In the genomic region with DNA sequence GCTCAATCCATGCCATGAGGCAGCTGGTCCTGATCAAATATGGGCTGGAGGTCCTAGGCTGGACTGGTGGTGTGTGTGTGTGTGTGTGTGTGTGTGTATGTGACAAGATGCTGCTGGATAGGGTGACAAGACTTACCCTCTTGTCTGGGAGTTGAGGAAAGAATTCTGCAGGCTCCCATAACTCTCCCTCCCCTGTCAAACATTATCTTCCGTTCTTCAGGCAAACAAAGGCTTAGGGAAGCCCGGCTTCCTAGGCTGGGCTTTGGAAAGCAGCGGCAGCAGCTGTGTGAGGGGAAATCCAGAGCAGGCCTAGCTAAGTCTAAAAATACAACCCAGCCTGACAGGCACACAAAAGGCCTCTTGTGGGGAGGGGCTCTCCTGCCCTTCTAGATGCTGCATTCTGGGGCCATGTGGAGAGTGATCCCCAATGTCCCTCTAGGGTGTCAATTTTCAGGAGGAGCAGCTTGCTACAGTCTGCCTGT, we compare ENCODE assay signal across 11 mouse cellular contexts. TPM values are rescaled to one million over a fixed set of nuclear protein-coding genes. Genes with fewer than 3 reads are reported as not detected.
DNase-seq lines count a peak whose midpoint lies in the region; ATAC-seq lines count a peak whose summit lies in the region.
"Not testable (repeated sequence)": the region's sequence is repeated elsewhere in the genome, so short reads cannot be mapped to it uniquely, and the experiment has no call there.
"Had no signal": no experiment of that assay in that cellular context is flagged by ENCODE, and none has a peak within 500 bp of the region (broad histone marks: within the 10 kb centered on the region; RNA-seq: fewer than 3 reads in every experiment).

No protein-coding gene starts in this region.

- H3K4me2 ChIP-seq in embryonic facial prominence, embryonic 12.5 days (replicated peaks); limb, embryonic 12.5 days; neural tube, embryonic 15.5 days: not testable (repeated sequence)

- H3K4me3 ChIP-seq in embryonic facial prominence, embryonic 12.5 days; hindbrain, embryonic 10.5 days; limb, embryonic 12.5 days (replicated peaks); neural tube, embryonic 15.5 days (replicated peaks): not testable (repeated sequence)

- peak overlapping the region; percentile 70; the same call in 1 of the 2 replicates for H3K27ac ChIP-seq in embryonic facial prominence, embryonic 12.5 days
- peak overlapping the region; percentile 79 for H3K27ac ChIP-seq in hindbrain, embryonic 10.5 days
- peak overlapping the region; percentile 32; the same call in 1 of the 2 replicates for H3K27ac ChIP-seq in limb, embryonic 12.5 days
- H3K27ac ChIP-seq in neural tube, embryonic 15.5 days (replicated peaks), result peak overlapping the region; percentile 45; the same call in 1 of the 2 replicates

- H3K4me1 ChIP-seq in embryonic facial prominence, embryonic 12.5 days, result peaks cover 16% of the 10 kb centered on the region
- peaks cover 26% of the 10 kb centered on the region for H3K4me1 ChIP-seq in hindbrain, embryonic 10.5 days (replicated peaks)
- H3K4me1 ChIP-seq in limb, embryonic 12.5 days (replicated peaks), result peaks cover 14% of the 10 kb centered on the region
- peaks cover 22% of the 10 kb centered on the region for H3K4me1 ChIP-seq in neural tube, embryonic 15.5 days

- H3K9me3 ChIP-seq in embryonic facial prominence, embryonic 12.5 days; hindbrain, embryonic 10.5 days; limb, embryonic 12.5 days; neural tube, embryonic 15.5 days (replicated peaks): not testable (repeated sequence)

- H3K27me3 ChIP-seq in embryonic facial prominence, embryonic 12.5 days; hindbrain, embryonic 10.5 days (ENCODE audit: insufficient read depth, poor library complexity, severe bottlenecking); limb, embryonic 12.5 days; neural tube, embryonic 15.5 days (replicated peaks): not testable (repeated sequence)

- H3K9ac ChIP-seq in embryonic facial prominence, embryonic 12.5 days; limb, embryonic 12.5 days (replicated peaks); neural tube, embryonic 15.5 days (replicated peaks): not testable (repeated sequence)

- peak; percentile 40 for DNase-seq in heart, adult 8-10 months (ENCODE audit: low spot score)
- peak; percentile 20 for DNase-seq in hindbrain, embryonic 10.5 days (ENCODE audit: low spot score)
- DNase-seq in kidney, adult 8-10 months, result peak; percentile 32 to 33
- peak; percentile 73 for DNase-seq in lung, postnatal 25 days (ENCODE audit: low spot score)

- peak; percentile 68 for ATAC-seq in embryonic facial prominence, embryonic 12.5 days (ENCODE audit: insufficient number of reproducible peaks, insufficient read depth, low FRiP score, low TSS enrichment)
- peak; percentile 26; the same call in 1 of the 2 replicates for ATAC-seq in limb, embryonic 12.5 days (ENCODE audit: insufficient number of reproducible peaks, insufficient read depth, low FRiP score, low TSS enrichment, low read depth)
- ATAC-seq in neural tube, embryonic 15.5 days (ENCODE audit: low FRiP score), result not testable (repeated sequence)

- H3K36me3 ChIP-seq in embryonic facial prominence, embryonic 12.5 days; hindbrain, embryonic 10.5 days; limb, embryonic 12.5 days; neural tube, embryonic 15.5 days: not testable (repeated sequence)

- WGBS in embryonic facial prominence, embryonic 12.5 days, result 4% methylated on average over 3 of the region's 3 CpGs
- WGBS in hindbrain, embryonic 10.5 days, result 28% methylated on average over 3 of the region's 3 CpGs
- 54% methylated on average over 3 of the region's 3 CpGs for WGBS in limb, embryonic 12.5 days
- 11% methylated on average over 3 of the region's 3 CpGs for WGBS in neural tube, embryonic 15.5 days

RNA-seq across cellular contexts. Expression of gene Abhd12b, which starts 9.8 kb away (rescaled TPM):
- polyA plus RNA-seq in embryonic facial prominence, embryonic 12.5 days (2016; fragmentation: Nextera tagmentation; extraction: Ambion mirVana), result 0.09 and 0.25 TPM in 2 replicates
- total RNA-seq in heart, adult 8-10 months (2022), result not detected
- not detected in 2 replicates for polyA plus RNA-seq in hindbrain, embryonic 10.5 days (2016; fragmentation: Nextera tagmentation; extraction: Ambion mirVana)
- not detected in 2 replicates for polyA plus RNA-seq in limb, embryonic 12.5 days (2016; fragmentation: Nextera tagmentation; extraction: Ambion mirVana)
- 0.20 and 0.22 TPM in 2 replicates for polyA plus RNA-seq in neural tube, embryonic 15.5 days (2015; fragmentation: Nextera tagmentation; extraction: Ambion mirVana)
- total RNA-seq: adrenal gland, postnatal 25 days; gastrocnemius, postnatal 14 days had no signal
- polyA plus RNA-seq: forebrain, embryonic 13.5 days; macrophage had no signal

RNA-seq across cellular contexts. Expression of gene Nin, which starts 30.6 kb away (rescaled TPM):
- polyA plus RNA-seq in embryonic facial prominence, embryonic 12.5 days (2016; fragmentation: Nextera tagmentation; extraction: Ambion mirVana), result 11.5 and 13.5 TPM in 2 replicates
- 10 to 100 TPM; 13.1 to 17.0 (median 14.7) TPM for total RNA-seq in heart, adult 8-10 months (2022)
- 10.3 and 13.7 TPM in 2 replicates for polyA plus RNA-seq in hindbrain, embryonic 10.5 days (2016; fragmentation: Nextera tagmentation; extraction: Ambion mirVana)
- 11.4 and 12.0 TPM in 2 replicates for polyA plus RNA-seq in limb, embryonic 12.5 days (2016; fragmentation: Nextera tagmentation; extraction: Ambion mirVana)
- 9.1 and 10.6 TPM in 2 replicates for polyA plus RNA-seq in neural tube, embryonic 15.5 days (2015; fragmentation: Nextera tagmentation; extraction: Ambion mirVana)

Comparison
In these comparisons a context has a peak if more than half of its experiments do, and no peak if none do; other contexts are left out.
1. DNase-seq: peak in every context shown above with its lines; median percentile 73 in lung, postnatal 25 days; 40 in heart, adult 8-10 months; 32 in kidney, adult 8-10 months; 20 in hindbrain, embryonic 10.5 days.